ENCODE assay signal across 8 mouse cellular contexts in the genomic region with DNA sequence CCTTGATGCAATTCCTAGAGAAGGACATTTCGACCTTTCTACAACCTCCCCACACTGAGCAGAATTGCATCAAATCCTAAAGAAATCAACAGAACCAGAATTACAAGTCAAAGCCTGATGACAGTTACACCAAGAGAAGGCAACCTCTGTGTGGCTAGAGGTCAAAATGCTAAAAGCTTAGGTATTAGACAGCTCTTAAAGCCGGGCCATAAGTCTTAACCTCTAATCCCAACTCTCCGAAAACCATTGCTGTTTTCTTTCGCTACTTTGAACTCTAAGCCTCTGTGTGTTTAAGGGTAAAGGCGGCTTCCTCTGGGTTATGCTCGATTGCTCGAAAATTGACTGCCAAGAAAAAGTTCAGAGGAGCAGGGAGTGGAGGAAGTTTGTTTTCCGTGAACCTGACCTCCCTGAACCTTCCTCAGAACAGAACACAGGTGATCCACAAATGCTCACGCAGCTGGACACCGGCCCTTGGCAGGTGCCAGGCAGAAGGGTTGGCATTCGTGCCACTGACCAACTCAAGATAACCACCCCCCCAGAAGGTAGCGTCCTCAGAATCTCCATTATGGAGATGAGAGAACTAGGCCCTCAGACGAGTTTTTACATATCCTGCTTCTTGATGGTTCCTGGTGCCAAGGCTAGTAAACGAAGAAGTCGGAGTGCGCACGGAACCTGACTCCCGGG. TPM values are rescaled to one million over a fixed set of nuclear protein-coding genes. Genes with fewer than 3 reads are reported as not detected.
DNase-seq lines count a peak whose midpoint lies in the region; ATAC-seq lines count a peak whose summit lies in the region.

No protein-coding gene starts in this region.

- whole genome bisulfite sequencing in lung, embryonic 15.5 days: 23% methylated on average over 18 of the region's 18 CpGs
- 25% methylated on average over 18 of the region's 18 CpGs for WGBS in embryonic facial prominence, embryonic 10.5 days
- WGBS in hindbrain, embryonic 13.5 days: 26% methylated on average over 18 of the region's 18 CpGs
- 24% methylated on average over 18 of the region's 18 CpGs for WGBS in liver, embryonic 15.5 days (ENCODE audit: insufficient replicate concordance)

- no peaks in the 10 kb centered on the region for H3K9me3 ChIP-seq in lung, embryonic 15.5 days
- H3K9me3 ChIP-seq in embryonic facial prominence, embryonic 10.5 days: no peaks in the 10 kb centered on the region
- H3K9me3 ChIP-seq in hindbrain, embryonic 13.5 days: no peaks in the 10 kb centered on the region
- H3K9me3 ChIP-seq in liver, embryonic 15.5 days (replicated peaks): no peaks in the 10 kb centered on the region

- H3K4me3 ChIP-seq in lung, embryonic 15.5 days: peak overlapping the region; percentile 64
- peak overlapping the region; percentile 73 for H3K4me3 ChIP-seq in embryonic facial prominence, embryonic 10.5 days
- H3K4me3 ChIP-seq in hindbrain, embryonic 13.5 days: peak overlapping the region; percentile 57
- H3K4me3 ChIP-seq in liver, embryonic 15.5 days (replicated peaks): peak overlapping the region; percentile 71

- ATAC-seq in lung, embryonic 15.5 days (ENCODE audit: borderline replicate concordance, extremely low read depth, low FRiP score, low TSS enrichment): no peak
- ATAC-seq in hindbrain, embryonic 13.5 days (ENCODE audit: low FRiP score): no peak
- no peak for ATAC-seq in liver, embryonic 15.5 days (ENCODE audit: insufficient read depth)

- peak overlapping the region; percentile 66 for H3K9ac ChIP-seq in lung, embryonic 15.5 days
- peak overlapping the region; percentile 76 for H3K9ac ChIP-seq in hindbrain, embryonic 13.5 days
- peak overlapping the region; percentile 68 for H3K9ac ChIP-seq in liver, embryonic 15.5 days

- peaks cover 6% of the 10 kb centered on the region; the same call in 1 of the 2 replicates for H3K4me1 ChIP-seq in lung, embryonic 15.5 days
- peaks cover 15% of the 10 kb centered on the region for H3K4me1 ChIP-seq in embryonic facial prominence, embryonic 10.5 days
- H3K4me1 ChIP-seq in hindbrain, embryonic 13.5 days (replicated peaks): peaks cover 19% of the 10 kb centered on the region
- peaks cover 12% of the 10 kb centered on the region; the same call in 1 of the 2 replicates for H3K4me1 ChIP-seq in liver, embryonic 15.5 days (replicated peaks)

- no peaks in the 10 kb centered on the region for H3K36me3 ChIP-seq in lung, embryonic 15.5 days
- peaks cover 7% of the 10 kb centered on the region for H3K36me3 ChIP-seq in embryonic facial prominence, embryonic 10.5 days (replicated peaks)
- H3K36me3 ChIP-seq in hindbrain, embryonic 13.5 days: no peaks in the 10 kb centered on the region
- no peaks in the 10 kb centered on the region for H3K36me3 ChIP-seq in liver, embryonic 15.5 days (replicated peaks)

- peak overlapping the region; percentile 96 for H3K27ac ChIP-seq in lung, embryonic 15.5 days
- peak overlapping the region; percentile 90 for H3K27ac ChIP-seq in embryonic facial prominence, embryonic 10.5 days (replicated peaks)
- H3K27ac ChIP-seq in hindbrain, embryonic 13.5 days: peak overlapping the region; percentile 89
- peak overlapping the region; percentile 82; the same call in 1 of the 2 replicates for H3K27ac ChIP-seq in liver, embryonic 15.5 days (replicated peaks)

- no peaks in the 10 kb centered on the region for H3K27me3 ChIP-seq in lung, embryonic 15.5 days
- H3K27me3 ChIP-seq in embryonic facial prominence, embryonic 10.5 days (replicated peaks; ENCODE audit: low read depth, poor library complexity, severe bottlenecking): peaks cover 54% of the 10 kb centered on the region
- H3K27me3 ChIP-seq in hindbrain, embryonic 13.5 days: 0 out of 2 replicates have a peak, but pooled peaks cover 2% of the 10 kb centered on the region
- H3K27me3 ChIP-seq in liver, embryonic 15.5 days: no peaks in the 10 kb centered on the region

- H3K4me2 ChIP-seq in lung, embryonic 15.5 days: peak overlapping the region; percentile 59
- peak overlapping the region; percentile 63 for H3K4me2 ChIP-seq in hindbrain, embryonic 13.5 days
- H3K4me2 ChIP-seq in liver, embryonic 15.5 days: peak overlapping the region; percentile 72

- DNase-seq in lung, postnatal 25 days (ENCODE audit: low spot score): no peak
- DNase-seq in embryonic facial prominence, embryonic 10.5 days (ENCODE audit: low spot score): no peak
- DNase-seq in natural killer cell, adult 2 months (ENCODE audit: low spot score in 2 of 2): no peak
- DNase-seq in cerebellum, postnatal 4 days (ENCODE audit: low spot score in 2 of 2): no peak
- DNase-seq in urinary bladder, postnatal 10 days (ENCODE audit: low spot score): no peak

RNA-seq across cellular contexts. Expression of gene Pdha1, which starts 0.9 kb away (rescaled TPM):
- 124 and 130 TPM in 2 replicates for polyA plus RNA-seq in lung, embryonic 15.5 days (2015; fragmentation: Nextera tagmentation; extraction: Ambion mirVana)
- 97.0 and 97.3 TPM in 2 replicates for polyA plus RNA-seq in embryonic facial prominence, embryonic 10.5 days (2016; fragmentation: Nextera tagmentation; extraction: Ambion mirVana)
- 106 and 108 TPM in 2 replicates for polyA plus RNA-seq in hindbrain, embryonic 13.5 days (2015; fragmentation: Nextera tagmentation; extraction: Ambion mirVana)
- polyA plus RNA-seq in liver, embryonic 15.5 days (2015; fragmentation: Nextera tagmentation; extraction: Ambion mirVana): 43.9 and 44.6 TPM in 2 replicates
